Mouse (Mus musculus): ENCODE results near the gene Klhl10. TPM values are rescaled to one million over a fixed set of nuclear protein-coding genes. Genes with fewer than 3 reads are reported as not detected.
A peak's percentile ranks its signal among the peaks of the same experiment; 100 is the strongest.

Gene Klhl10
- polyA plus RNA-seq, 1 experiment = 0.12 TPM

DNA sequence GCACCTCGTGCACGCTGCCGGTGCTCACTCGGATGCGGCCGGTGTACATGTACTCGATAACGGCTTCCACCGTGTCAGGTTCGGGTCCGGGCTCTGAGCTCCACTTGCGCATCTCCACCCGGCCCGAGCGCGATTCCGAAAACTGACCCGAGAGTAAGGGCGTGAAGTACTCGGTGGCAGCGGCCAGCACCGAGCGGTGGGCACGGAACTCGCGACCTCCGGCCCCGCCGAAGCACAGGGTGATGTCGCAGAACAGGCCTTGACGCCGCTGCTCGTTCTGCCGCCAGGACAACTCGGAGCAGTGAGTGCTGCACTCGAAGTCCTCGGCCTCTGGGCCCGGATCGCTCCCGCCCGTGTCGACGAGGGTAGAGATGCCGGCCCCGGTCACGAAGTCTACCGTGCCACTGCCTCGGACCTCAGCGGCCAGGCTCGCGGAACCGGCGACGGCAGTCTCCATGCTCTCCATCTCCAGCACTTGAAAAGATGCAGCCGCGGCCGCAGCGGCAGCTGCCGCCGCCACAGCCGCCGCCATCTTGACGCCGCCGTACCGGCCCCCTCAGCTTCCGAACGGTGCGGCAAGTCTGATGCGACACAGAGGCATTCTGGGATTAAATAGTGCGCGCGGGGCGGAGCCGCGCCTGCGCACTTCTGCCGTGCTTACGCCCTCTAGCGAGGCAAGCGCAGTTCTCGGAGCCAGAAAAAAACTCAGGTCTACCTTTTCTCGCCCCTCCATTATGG is 30.6 kb downstream of the Klhl10 start, which contains the start of gene Klhl11:
Gene Klhl11, minus strand, starts transcription at position 545 of the 738 bp plus-strand sequence.
- peak within 1 kb of the TSS; percentile 99 for H3ac ChIP-seq (ENCODE audit: control insufficient read depth, insufficient read length, low read depth)
- peak within 1 kb of the TSS; percentile 99 for H3K4me3 ChIP-seq (ENCODE audit: insufficient read depth, poor library complexity, severe bottlenecking)
- peaks cover 52% of the 10 kb centered on the region for H3K79me2 ChIP-seq (ENCODE audit: control insufficient read depth, insufficient read depth)
- no peaks in the 10 kb centered on the region for H3K27me3 ChIP-seq (ENCODE audit: control insufficient read depth, insufficient read depth, insufficient read length)
- peaks cover 50% of the 10 kb centered on the region for H3K79me3 ChIP-seq (ENCODE audit: low read depth)
- peaks cover 18% of the 10 kb centered on the region for H3K36me3 ChIP-seq (ENCODE audit: control insufficient read depth, insufficient read depth)
- TF ChIP-seq CEBPB (IDR thresholded peaks at IDR 0.05; ENCODE audit: low read depth) (no peak), FOSL1 (IDR thresholded peaks at IDR 0.05; ENCODE audit: insufficient read depth, low read length, poor library complexity, severe bottlenecking) (no peak), MAX (IDR thresholded peaks at IDR 0.05) (peak; percentile 67), USF1 (IDR thresholded peaks at IDR 0.05; ENCODE audit: low read depth) (no peak), CTCF (IDR thresholded peaks at IDR 0.05; ENCODE audit: control insufficient read depth, insufficient read depth, insufficient read length) (peak; percentile 74)

GRCm38 (mm10) chr11:100472935-100473295 is 31.2 kb downstream of the Klhl10 start:
- peaks cover 46% of the 10 kb centered on the region for H3K79me2 ChIP-seq (ENCODE audit: control insufficient read depth, insufficient read depth)
- no peak overlapping the region for H3ac ChIP-seq (ENCODE audit: control insufficient read depth, insufficient read length, low read depth)
- H3K27me3 ChIP-seq (ENCODE audit: control insufficient read depth, insufficient read depth, insufficient read length) = no peaks in the 10 kb centered on the region
- H3K79me3 ChIP-seq (ENCODE audit: low read depth) = peaks cover 45% of the 10 kb centered on the region
- peaks cover 22% of the 10 kb centered on the region for H3K36me3 ChIP-seq (ENCODE audit: control insufficient read depth, insufficient read depth)
- H3K4me3 ChIP-seq (ENCODE audit: insufficient read depth, poor library complexity, severe bottlenecking) = no peak overlapping the region
- TF ChIP-seq MYOD1 (IDR thresholded peaks at IDR 0.05; ENCODE audit: control insufficient read depth, insufficient read length, low read depth) = no peak
- TF ChIP-seq CEBPB (IDR thresholded peaks at IDR 0.05; ENCODE audit: low read depth) = no peak
- no peak for TF ChIP-seq MAX (IDR thresholded peaks at IDR 0.05)
- TF ChIP-seq FOSL1 (IDR thresholded peaks at IDR 0.05; ENCODE audit: insufficient read depth, low read length, poor library complexity, severe bottlenecking) = no peak

DNA sequence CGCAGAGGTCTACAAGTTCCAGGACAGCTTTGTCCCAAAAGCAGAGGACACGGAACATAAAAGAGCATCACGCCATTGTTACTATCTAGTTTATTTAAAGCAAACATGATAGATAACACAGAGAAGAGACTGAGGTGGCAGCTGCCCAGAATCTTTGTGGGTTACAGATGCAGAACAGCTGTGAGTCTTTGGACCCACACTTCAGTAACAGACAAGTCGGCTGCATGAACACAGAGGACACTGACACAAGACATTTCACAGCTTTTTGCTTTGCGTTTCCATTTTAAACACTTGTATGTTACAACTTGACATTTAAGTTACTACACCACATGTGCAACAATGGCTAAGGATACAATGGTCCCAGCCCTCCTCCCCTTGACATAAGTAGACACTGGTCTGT is 34.6 kb downstream of the Klhl10 start:
- Histone ChIP-seq H3ac (ENCODE audit: control insufficient read depth, insufficient read length, low read depth) (no peak overlapping the region), H3K27me3 (ENCODE audit: control insufficient read depth, insufficient read depth, insufficient read length) (no peaks in the 10 kb centered on the region), H3K79me2 (ENCODE audit: control insufficient read depth, insufficient read depth) (peaks cover 13% of the 10 kb centered on the region), H3K4me3 (ENCODE audit: insufficient read depth, poor library complexity, severe bottlenecking) (no peak overlapping the region), H3K36me3 (ENCODE audit: control insufficient read depth, insufficient read depth) (peaks cover 46% of the 10 kb centered on the region), H3K79me3 (ENCODE audit: low read depth) (peaks cover 11% of the 10 kb centered on the region)
- TF ChIP-seq MYOD1 (IDR thresholded peaks at IDR 0.05; ENCODE audit: control insufficient read depth, insufficient read length, low read depth) (no peak), MAX (IDR thresholded peaks at IDR 0.05) (no peak), CTCF (IDR thresholded peaks at IDR 0.05; ENCODE audit: control insufficient read depth, insufficient read depth, insufficient read length) (no peak), USF1 (IDR thresholded peaks at IDR 0.05; ENCODE audit: low read depth) (no peak), MYOG (IDR thresholded peaks at IDR 0.05; ENCODE audit: control insufficient read depth, extremely low read depth, insufficient read length) (no peak), FOSL1 (IDR thresholded peaks at IDR 0.05; ENCODE audit: insufficient read depth, low read length, poor library complexity, severe bottlenecking) (no peak), CEBPB (IDR thresholded peaks at IDR 0.05; ENCODE audit: low read depth) (no peak)

GRCm38 (mm10) chr11:100479152-100479551 is 37.4 kb downstream of the Klhl10 start:
- no peaks in the 10 kb centered on the region for H3K27me3 ChIP-seq (ENCODE audit: control insufficient read depth, insufficient read depth, insufficient read length)

GRCm38 (mm10) chr11:100484461-100484860 is 42.7 kb downstream of the Klhl10 start:
- H3K36me3 ChIP-seq (ENCODE audit: control insufficient read depth, insufficient read depth) = peaks cover 94% of the 10 kb centered on the region
- no peaks in the 10 kb centered on the region for H3K79me2 ChIP-seq (ENCODE audit: control insufficient read depth, insufficient read depth)
- no peak overlapping the region for H3K4me3 ChIP-seq (ENCODE audit: insufficient read depth, poor library complexity, severe bottlenecking)
- no peaks in the 10 kb centered on the region for H3K79me3 ChIP-seq (ENCODE audit: low read depth)
- H3K27me3 ChIP-seq (ENCODE audit: control insufficient read depth, insufficient read depth, insufficient read length) = no peaks in the 10 kb centered on the region
- TF ChIP-seq CTCF (IDR thresholded peaks at IDR 0.05; ENCODE audit: control insufficient read depth, insufficient read depth, insufficient read length) (no peak), MYOG (IDR thresholded peaks at IDR 0.05; ENCODE audit: control insufficient read depth, extremely low read depth, insufficient read length) (no peak), FOSL1 (IDR thresholded peaks at IDR 0.05; ENCODE audit: insufficient read depth, low read length, poor library complexity, severe bottlenecking) (no peak), CEBPB (IDR thresholded peaks at IDR 0.05; ENCODE audit: low read depth) (no peak), MAX (IDR thresholded peaks at IDR 0.05) (no peak), MYOD1 (IDR thresholded peaks at IDR 0.05; ENCODE audit: control insufficient read depth, insufficient read length, low read depth) (no peak), USF1 (IDR thresholded peaks at IDR 0.05; ENCODE audit: low read depth) (no peak)
- H3ac ChIP-seq (ENCODE audit: control insufficient read depth, insufficient read length, low read depth) = no peak overlapping the region

More at GRCm38 (mm10) chr11:100479152-100479551, 37.4 kb downstream of the Klhl10 start:
- H3K4me3 ChIP-seq (ENCODE audit: insufficient read depth, poor library complexity, severe bottlenecking) = no peak overlapping the region
- H3K36me3 ChIP-seq (ENCODE audit: control insufficient read depth, insufficient read depth) = peaks cover 75% of the 10 kb centered on the region
- no peaks in the 10 kb centered on the region for H3K79me2 ChIP-seq (ENCODE audit: control insufficient read depth, insufficient read depth)
- H3ac ChIP-seq (ENCODE audit: control insufficient read depth, insufficient read length, low read depth) = no peak overlapping the region
- H3K79me3 ChIP-seq (ENCODE audit: low read depth) = no peaks in the 10 kb centered on the region
- TF ChIP-seq CTCF (IDR thresholded peaks at IDR 0.05; ENCODE audit: control insufficient read depth, insufficient read depth, insufficient read length) = no peak
- no peak for TF ChIP-seq MYOG (IDR thresholded peaks at IDR 0.05; ENCODE audit: control insufficient read depth, extremely low read depth, insufficient read length)
- no peak for TF ChIP-seq MYOD1 (IDR thresholded peaks at IDR 0.05; ENCODE audit: control insufficient read depth, insufficient read length, low read depth)
- TF ChIP-seq MAX (IDR thresholded peaks at IDR 0.05) = no peak
- TF ChIP-seq CEBPB (IDR thresholded peaks at IDR 0.05; ENCODE audit: low read depth) = no peak
- no peak for TF ChIP-seq FOSL1 (IDR thresholded peaks at IDR 0.05; ENCODE audit: insufficient read depth, low read length, poor library complexity, severe bottlenecking)
- no peak for TF ChIP-seq USF1 (IDR thresholded peaks at IDR 0.05; ENCODE audit: low read depth)

All from C2C12 (cell line).